Mouse (Mus musculus) large intestine, adult 2 months (tissue): ENCODE measurements around the gene Tmtc3. TPM values are rescaled to one million over a fixed set of nuclear protein-coding genes. Genes with fewer than 3 reads are reported as not detected.
A peak's percentile ranks its signal among the peaks of the same experiment; 100 is the strongest.
"Not testable (repeated sequence)": the region's sequence is repeated elsewhere in the genome, so short reads cannot be mapped to it uniquely, and the experiment has no call there.

Source experiments
- DNase-seq: peaks from one replicate; pipeline ENCODE4 v3.0.0-alpha.2; 2012; ENCODE audit warnings: low read depth, low spot score
- WGBS: fragments of 180-500 bp; shearing (Covaris S2); methylation state at CpG from one replicate; pipeline ENCODE4 v1.1.7; 2018; 5-methylcytosine and 5-hydroxymethylcytosine counted together
- polyA plus RNA-seq: library from polyadenylated mRNA; depleted of rRNA; stranded (reverse); fragments of >200 nt; gene quantifications from 2 replicates; pipeline ENCODE4 v1.2.3, GENCODE M21; 2012; rRNA removed

Tmtc3 gene
- 1.3 and 5.9 TPM in 2 replicates for polyA plus RNA-seq

DNA sequence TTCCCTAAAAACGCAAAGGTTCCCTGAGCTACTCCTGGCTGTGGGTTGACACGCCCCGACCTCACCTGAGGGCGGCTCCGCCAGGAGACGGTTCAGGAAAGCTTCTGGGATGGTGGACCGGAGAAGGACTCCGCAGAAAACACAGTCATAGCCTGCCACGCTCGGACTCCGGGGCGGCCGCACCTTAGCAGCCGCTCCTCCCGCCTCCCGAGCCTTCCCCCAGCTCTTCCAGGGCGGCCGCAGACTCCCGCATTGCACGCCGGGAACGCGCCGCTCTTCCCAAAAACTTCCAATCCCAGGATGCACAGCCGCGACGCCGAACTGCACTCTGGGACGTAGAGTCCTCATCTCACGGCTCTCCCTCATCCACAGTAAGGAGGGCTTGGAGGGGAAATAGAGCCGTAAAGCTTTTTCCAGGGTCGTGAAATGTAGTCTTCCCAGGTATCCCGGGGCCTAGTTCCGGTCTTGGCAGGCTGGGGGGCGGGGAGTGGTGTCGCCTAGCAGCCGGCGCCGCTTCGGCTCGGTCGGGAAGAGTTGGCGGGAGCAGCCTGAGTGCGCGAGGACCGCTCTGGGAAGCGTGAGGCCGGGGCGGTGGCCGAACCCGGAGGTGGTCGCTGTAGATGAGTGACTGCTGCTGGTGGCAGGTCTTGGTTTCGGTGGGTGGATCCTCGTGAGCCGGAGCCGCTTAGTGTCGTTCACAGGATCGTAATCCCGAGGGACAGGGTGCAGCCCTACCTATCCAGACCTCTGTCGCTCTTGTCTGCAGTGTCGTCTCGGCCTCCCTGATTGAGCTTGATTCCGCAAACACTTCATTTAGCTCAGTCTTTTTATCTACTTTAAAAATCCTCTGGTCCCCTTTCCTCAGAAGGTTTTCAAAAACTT is at the start of gene Tmtc3, which contains the start of gene Cep290:
TSS of gene Tmtc3 (minus strand) at position 254 of the 882 bp plus-strand sequence.
TSS of gene Cep290 (plus strand) at position 462 of the 882 bp plus-strand sequence.
- peak; percentile 98 for DNase-seq
- WGBS = under 1% methylated on average over 63 of the region's 63 CpGs

DNA sequence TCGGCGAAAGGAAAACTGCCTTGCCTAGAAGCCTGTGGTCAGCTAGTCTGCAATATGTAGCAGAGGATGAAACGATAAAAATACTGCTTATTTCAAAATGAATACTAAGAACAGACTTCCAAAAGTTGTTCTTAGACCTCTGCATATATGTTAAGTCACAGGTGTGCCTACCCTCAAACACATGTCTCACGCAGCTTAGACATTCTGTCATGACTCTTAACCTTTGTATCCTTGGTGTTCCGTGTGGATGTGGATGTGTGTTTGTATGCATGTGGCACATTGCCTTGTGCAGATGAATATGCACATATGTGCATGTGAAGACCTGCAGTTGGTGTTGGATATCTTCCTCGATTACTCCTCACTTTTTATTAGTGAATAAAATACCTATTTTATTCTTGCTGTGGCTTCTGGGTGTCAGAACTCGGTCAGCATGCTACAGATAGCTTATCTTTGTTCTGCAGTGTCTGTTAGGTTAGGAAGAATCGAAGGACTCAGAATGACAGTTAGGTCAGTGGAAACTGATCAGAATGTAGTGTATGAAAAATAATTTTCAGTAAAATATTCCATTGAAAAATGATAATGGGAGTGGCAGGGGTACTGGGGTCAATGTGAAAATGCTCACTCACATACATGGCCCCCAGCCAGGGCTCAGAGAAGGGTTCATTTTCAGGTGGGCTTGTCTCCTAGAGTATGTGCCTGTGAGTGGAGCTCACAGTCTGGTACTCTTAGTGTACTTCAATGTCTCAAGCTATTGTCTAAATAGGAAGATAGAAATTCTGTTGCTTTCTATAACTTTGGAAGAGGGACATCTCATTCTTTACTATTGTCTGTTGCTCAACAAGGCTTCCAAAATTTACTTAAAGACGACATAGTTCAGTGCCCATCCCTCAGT is 37.6 kb upstream of the Tmtc3 start:
- DNase-seq = no peak
- 91% methylated on average over 9 of the region's 9 CpGs for WGBS

DNA sequence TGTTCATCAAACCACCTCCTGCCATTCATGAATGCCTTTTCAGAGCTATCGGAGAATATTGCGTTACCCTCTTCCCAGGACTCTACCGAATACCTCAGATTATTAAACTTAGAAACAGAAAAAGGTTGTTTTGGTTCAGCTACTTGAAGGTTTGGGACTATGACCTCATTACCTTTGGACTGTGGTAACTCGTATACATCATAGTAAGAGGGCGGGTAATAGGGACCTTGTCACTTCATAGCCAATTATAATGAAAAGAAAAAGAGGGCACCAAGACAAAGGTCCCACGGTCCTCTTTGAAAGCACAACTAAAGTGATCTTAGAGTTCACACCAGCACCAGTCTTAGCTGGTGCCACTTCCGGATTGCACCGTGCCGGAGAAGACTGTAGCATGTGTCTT is 35.2 kb upstream of the Tmtc3 start:
- no peak for DNase-seq
- WGBS = 90% methylated on average over 9 of the region's 9 CpGs

DNA sequence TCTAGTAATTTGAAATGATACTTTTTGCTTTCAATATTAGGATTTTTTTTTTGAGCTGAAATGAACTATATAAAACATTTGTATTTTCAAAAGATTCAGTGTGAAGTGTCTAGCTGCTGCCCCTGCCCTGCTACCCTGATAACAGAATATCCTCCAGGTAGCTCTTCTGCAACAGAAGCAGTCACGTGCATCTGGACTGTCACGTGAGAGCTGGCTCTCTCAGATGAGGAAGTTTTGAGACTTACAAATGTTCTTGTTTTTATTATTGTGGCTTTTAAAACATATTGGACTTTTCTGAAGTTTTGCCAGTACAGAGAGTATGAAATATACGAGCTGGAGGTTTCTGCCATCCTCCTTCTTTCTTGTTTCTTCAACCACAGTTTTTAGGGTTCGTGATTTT is 34.5 kb upstream of the Tmtc3 start:
- 69% methylated on average over 4 of the region's 4 CpGs for WGBS
- no peak for DNase-seq

DNA sequence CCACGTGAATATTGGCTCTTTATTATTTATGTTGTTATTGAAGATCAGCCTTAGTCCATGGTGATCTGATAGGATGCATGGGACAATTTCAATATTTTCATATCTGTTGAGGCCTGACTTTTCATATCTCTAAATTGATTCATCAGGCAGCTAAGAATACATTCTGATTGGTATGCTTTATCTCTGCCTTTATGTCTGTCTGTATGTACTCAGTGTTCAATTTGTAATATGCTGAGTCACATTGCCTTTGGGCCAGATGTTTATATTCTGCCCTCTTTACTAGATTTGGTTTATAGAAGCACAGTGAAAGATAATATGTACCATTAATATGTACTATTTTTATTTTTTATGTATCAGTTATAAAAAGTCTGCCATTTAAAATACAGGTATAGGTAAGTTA is 21.0 kb upstream of the Tmtc3 start:
- no peak for DNase-seq
- 83% methylated on average over 1 of the region's 1 CpGs for WGBS

DNA sequence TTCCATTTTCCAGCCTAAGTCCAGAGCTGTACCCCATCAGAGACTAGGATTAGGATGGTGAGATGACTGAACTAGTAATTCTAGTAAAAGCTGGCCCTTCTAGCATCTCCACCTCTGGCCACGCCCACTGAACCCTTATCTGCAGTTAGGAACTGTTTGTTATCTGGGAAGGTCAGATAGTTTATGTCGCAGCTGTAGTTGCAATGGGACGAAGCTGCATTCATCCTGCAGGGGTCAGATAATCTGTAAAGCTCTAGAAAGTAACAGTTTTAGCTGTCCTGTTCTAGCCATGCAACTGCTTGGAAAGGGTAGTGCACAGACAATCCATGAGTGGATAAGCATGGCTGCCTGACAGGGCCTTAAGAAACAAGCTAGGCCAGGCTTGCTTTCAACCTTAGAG is 11.2 kb upstream of the Tmtc3 start:
- DNase-seq = no peak
- 63% methylated on average over 3 of the region's 3 CpGs for WGBS

DNA sequence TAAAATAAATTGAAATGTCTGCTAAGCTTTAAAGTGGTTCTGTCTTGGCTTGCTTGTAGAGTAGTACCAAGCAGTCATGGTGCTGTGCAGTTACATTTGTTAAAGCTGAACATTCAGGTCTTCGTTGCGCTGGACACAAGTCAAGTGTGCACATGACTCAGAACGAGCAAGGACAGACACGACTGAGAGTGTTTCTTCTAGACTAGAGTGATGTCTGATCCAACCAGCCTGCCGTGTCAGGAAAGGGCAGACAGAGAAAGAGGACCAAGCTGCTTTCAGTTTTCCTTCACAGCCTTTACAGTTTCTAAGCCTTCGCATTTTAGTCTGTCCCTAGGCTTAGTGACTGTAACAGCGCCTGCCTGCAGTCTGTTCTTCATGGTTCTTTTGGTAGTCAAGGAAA is 4.8 kb upstream of the Tmtc3 start:
- 86% methylated on average over 7 of the region's 7 CpGs for WGBS
- no peak for DNase-seq

DNA sequence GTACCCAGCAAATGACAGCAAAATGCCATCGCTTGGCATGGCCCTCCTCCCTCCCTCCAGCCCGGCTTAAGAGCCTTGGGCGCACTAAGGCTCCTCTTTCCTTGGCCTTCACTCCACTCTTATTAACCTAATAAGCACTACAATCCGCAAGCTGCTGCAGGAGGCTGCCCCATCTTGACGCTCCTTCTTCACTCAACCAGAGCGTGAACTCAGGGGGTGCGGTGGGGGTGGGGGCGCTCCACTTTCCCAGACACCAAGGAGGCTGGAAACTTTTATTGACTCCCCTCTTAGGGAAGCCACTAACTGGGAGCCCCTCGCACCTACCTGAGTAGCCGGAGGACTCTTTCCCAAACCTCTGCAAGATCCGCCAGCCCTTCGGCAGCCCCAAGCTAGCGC is 451 bp downstream of the Tmtc3 start:
- WGBS = under 1% methylated on average over 13 of the region's 13 CpGs
- peak; percentile 7 for DNase-seq

DNA sequence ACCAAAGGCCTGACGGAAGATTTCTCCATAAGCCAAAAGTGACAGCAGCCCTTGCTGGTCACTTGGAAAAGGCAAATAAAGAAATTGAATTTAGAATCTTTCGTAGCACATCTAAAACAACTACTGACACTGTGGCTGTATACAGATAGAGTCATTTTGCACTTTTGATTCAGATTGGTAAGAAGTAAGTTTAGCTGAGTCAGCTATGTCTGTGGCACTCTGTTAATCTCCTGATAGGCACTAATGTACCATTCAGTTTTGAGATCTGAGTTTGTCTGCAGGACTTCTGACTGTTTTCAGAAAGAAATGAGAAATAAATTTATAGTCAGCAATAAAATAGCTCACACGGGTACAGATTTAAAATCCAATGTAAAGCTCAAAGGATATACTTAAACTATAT is 7.6 kb downstream of the Tmtc3 start:
- DNase-seq = no peak
- WGBS = 82% methylated on average over 3 of the region's 3 CpGs

DNA sequence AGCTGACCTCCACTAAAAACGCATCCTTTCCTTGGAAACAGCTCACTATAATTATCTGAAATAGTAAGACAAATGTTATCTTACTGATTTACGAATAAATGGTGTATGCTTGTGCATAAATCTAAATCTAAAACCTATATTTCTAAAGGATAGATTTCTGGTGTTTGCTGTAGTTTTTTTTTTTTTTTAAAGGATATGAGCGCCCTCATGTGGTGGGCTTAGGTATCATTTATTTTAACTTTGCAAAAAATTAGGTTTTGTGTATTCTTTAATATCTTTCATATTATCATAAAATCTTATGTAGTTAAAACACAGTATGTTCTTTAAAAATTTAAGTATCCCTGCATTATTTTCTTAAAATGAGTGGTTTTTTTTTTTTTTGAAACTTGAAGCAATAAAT is 12.1 kb downstream of the Tmtc3 start:
- DNase-seq = no peak
- 50% methylated on average over 3 of the region's 3 CpGs for WGBS

DNA sequence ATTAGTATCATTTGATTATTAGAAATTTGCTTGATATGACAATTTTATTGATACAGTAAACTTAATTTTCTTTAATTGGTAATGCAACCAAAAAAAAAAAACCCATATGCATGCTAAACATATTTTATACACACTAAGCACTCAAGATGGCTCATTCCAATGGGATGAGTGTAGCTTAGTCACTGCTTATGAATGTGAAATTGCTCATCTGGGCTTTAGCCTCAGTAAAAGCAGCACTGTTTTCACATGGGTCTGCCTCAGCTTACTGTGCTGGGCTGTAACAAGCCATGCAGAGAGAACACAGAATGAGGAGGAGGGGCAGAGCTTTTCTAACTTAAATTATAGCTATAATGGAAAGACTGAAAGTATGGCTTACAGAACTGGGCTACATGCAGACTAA is 26.6 kb downstream of the Tmtc3 start:
- DNase-seq = no peak

DNA sequence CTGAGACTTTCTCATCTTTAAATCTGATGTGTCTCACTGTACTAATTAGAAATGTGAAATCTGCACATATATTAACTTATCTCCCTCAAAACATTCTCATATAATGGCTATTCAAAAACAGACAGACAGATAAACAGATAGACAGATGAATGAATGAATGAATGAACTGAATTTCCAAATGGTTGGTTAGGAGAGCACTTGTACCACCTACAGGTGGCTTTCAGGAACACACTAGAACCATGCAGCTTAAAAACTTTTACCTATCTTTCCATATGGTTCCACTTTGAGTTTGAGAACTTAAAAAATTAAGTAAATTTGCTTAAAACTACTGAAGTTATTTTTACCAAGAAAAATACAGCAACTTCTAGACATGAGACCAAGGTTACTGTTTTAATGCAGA is 37.8 kb downstream of the Tmtc3 start:
- no peak for DNase-seq

DNA sequence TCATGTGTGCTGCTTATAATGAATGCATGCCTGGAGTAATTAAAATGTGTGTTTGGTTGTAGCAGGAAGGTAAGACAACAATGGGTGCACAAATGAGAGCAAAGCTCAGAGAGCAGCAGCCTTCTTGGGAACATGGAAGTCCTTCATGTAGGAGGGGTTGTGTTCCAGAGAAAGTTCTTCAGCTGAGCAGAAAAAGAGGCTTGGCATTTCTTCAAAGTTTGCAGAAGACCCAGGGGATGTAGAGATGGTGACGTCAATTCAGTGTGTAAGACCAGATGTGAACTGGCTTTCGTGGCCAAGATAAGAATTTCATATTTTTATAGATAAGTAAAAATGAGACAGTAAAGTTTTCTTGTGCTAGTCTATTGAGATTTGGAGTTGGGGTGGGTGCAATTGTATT is 59.6 kb downstream of the Tmtc3 start:
- no peak for DNase-seq
- WGBS = 75% methylated on average over 2 of the region's 2 CpGs

DNA sequence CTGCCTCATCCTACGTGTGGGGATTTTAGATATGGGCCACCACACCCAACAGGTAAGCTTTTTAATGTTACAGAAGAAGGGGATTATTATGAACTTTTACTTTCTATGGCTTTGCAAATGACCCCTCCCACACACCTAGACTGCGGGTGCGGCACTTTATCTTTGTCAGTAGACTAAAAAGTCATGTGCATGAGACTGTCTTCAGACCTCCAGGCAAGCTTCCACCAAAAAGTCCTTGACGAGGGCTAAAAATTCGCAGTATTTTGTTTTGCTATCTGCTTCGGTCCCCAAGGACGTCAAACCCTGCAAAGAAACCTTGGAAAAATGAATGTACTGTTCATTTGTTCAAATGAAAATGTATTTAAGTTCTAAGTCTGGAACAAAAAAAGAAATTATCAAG is 71.6 kb downstream of the Tmtc3 start:
- WGBS = 79% methylated on average over 7 of the region's 7 CpGs
- no peak for DNase-seq

DNA sequence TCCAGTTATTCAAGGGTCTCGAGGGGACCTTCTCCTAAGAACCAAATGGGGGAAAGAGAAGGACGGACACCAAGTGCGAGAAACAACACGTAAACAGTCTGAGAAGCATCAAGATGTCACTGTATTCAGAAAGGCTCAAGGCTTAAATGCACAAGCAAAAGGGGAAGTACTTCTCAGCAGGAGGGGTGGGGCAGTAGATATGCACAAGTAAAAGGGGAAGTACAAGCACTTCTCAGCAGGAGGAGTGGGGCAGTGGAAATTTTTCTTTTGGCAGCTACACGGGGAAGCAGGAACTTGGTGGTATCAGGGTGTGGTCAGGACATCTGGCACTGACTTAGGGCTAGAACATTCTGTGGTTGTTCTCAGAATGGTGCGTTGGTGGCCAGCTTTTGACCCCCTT is 84.8 kb downstream of the Tmtc3 start:
- 83% methylated on average over 6 of the region's 6 CpGs for WGBS
- not testable (repeated sequence) for DNase-seq

Other genes starting within 250 kb of the Tmtc3 start
- gene Gm4301, start 151.7 kb downstream of the Tmtc3 start, polyA plus RNA-seq = not detected in 2 replicates
- gene Gm4302, start 146.5 kb downstream of the Tmtc3 start, polyA plus RNA-seq = not detected in 2 replicates
- gene Gm4303, start 141.4 kb downstream of the Tmtc3 start, polyA plus RNA-seq = not detected in 2 replicates
- not detected in 2 replicates for gene Gm4305, start 136.3 kb downstream of the Tmtc3 start, polyA plus RNA-seq
- not detected in 2 replicates for gene Gm4307, start 126.0 kb downstream of the Tmtc3 start, polyA plus RNA-seq
- gene Gm4312, start 104.8 kb downstream of the Tmtc3 start, polyA plus RNA-seq = not detected in 2 replicates
- gene Cep290, start 208 bp upstream of the Tmtc3 start, polyA plus RNA-seq = 0.20 and 0.27 TPM in 2 replicates
- 2.9 and 4.1 TPM in 2 replicates for gene 4930430F08Rik, start 103.1 kb upstream of the Tmtc3 start, polyA plus RNA-seq
- gene 1700017N19Rik, start 103.1 kb upstream of the Tmtc3 start, polyA plus RNA-seq = not detected in 2 replicates